Mouse (Mus musculus) lung, embryonic 14.5 days (tissue): Measurements from ENCODE around the gene Wdr70. TPM values are rescaled to one million over a fixed set of nuclear protein-coding genes. Genes with fewer than 3 reads are reported as not detected.
"Not testable (repeated sequence)": the region's sequence is repeated elsewhere in the genome, so short reads cannot be mapped to it uniquely, and the experiment has no call there.

ENCODE experiments used
- ATAC-seq: fragments of 200-750 bp; cut with Nextera tagmentation; 2 replicates; pipeline ENCODE4 v1.8.0; 2017; ENCODE audit warnings: mild to moderate bottlenecking, moderate TSS enrichment, moderate library complexity; ENCODE audit not compliant: insufficient read depth
- DNase-seq: peaks from one replicate; pipeline ENCODE4 v3.0.0-alpha.2; 2015
- H3K27ac ChIP-seq: fragments of 300-500 bp; sonication (generic); 2 replicates; pipeline ENCODE4 v1.5.1; 2014; ENCODE audit warnings: low read depth, mild to moderate bottlenecking, moderate library complexity
- H3K27me3 ChIP-seq: fragments of 300-500 bp; sonication (generic); 2 replicates; pipeline ENCODE4 v1.6.1; 2014; ENCODE audit warnings: low read length, control low read depth; ENCODE audit not compliant: insufficient read depth
- H3K36me3 ChIP-seq: fragments of 300-500 bp; sonication (generic); 2 replicates; pipeline ENCODE4 v1.6.1; 2014; ENCODE audit warnings: control low read depth; ENCODE audit not compliant: insufficient read depth
- H3K4me1 ChIP-seq: fragments of 300-500 bp; sonication (generic); 2 replicates; pipeline ENCODE4 v1.6.1; 2014; ENCODE audit warnings: antibody characterized with exemption, control low read depth; ENCODE audit not compliant: insufficient read depth
- H3K4me2 ChIP-seq: fragments of 300-500 bp; sonication (generic); 2 replicates; pipeline ENCODE4 v1.6.1; 2014; ENCODE audit warnings: mild to moderate bottlenecking
- H3K4me3 ChIP-seq: fragments of 300-500 bp; sonication (generic); 2 replicates; pipeline ENCODE4 v1.5.1; 2014; ENCODE audit warnings: low read depth, low read length
- H3K9ac ChIP-seq: fragments of 300-500 bp; sonication (generic); 2 replicates; pipeline ENCODE4 v1.6.1; 2014
- H3K9me3 ChIP-seq: fragments of 300-500 bp; sonication (generic); 2 replicates; pipeline ENCODE4 v1.6.1; 2016; ENCODE audit warnings: low read depth, low read length, control low read depth
- CTCF ChIP-seq: IDR thresholded peaks from 2 replicates; pipeline ENCODE4 v1.5.1; 2016; ENCODE audit warnings: antibody characterized with exemption, low read depth
- WGBS: fragments of 180-500 bp; shearing (Covaris S2); extraction: QIAGEN DNeasy Blood & Tissue Kit; methylation state at CpG from one replicate; pipeline ENCODE4 v1.1.7; 2014; 5-methylcytosine and 5-hydroxymethylcytosine counted together
- polyA plus RNA-seq: library from polyadenylated mRNA; unstranded; fragments of >200 nt; fragmentation: Nextera tagmentation; extraction: Ambion mirVana; gene quantifications from 2 replicates; pipeline ENCODE4 v1.2.1, GENCODE M21; 2014

Gene Wdr70
- polyA plus RNA-seq, 1 experiment from 2014 or later = 52.7 TPM

- no peak overlapping the region for H3K4me2 ChIP-seq
- DNase-seq (no peak), ATAC-seq (no peak)
- WGBS = 91% methylated on average over 8 of the region's 8 CpGs
- H3K4me1 ChIP-seq = no peaks in the 10 kb centered on the region
- H3K9me3 ChIP-seq = no peaks in the 10 kb centered on the region
- H3K4me3 ChIP-seq = no peak overlapping the region
- H3K9ac ChIP-seq = no peak overlapping the region
- TF ChIP-seq CTCF = no peak
- no peak overlapping the region for H3K27ac ChIP-seq
- H3K27me3 ChIP-seq = no peaks in the 10 kb centered on the region
- peaks cover 36% of the 10 kb centered on the region for H3K36me3 ChIP-seq
Measured at GRCm38 (mm10) chr15:8082139-8082538, 16.9 kb downstream of the Wdr70 start.

GRCm38 (mm10) chr15:8073159-8073558 lies 25.9 kb downstream of the Wdr70 start:
- not testable (repeated sequence) for H3K4me3 ChIP-seq, DNase-seq, H3K4me1 ChIP-seq, ATAC-seq, H3K27ac ChIP-seq, H3K9me3 ChIP-seq, H3K27me3 ChIP-seq, H3K9ac ChIP-seq, H3K4me2 ChIP-seq
- WGBS = 92% methylated on average over 3 of the region's 3 CpGs
- peaks cover 19% of the 10 kb centered on the region for H3K36me3 ChIP-seq

DNA sequence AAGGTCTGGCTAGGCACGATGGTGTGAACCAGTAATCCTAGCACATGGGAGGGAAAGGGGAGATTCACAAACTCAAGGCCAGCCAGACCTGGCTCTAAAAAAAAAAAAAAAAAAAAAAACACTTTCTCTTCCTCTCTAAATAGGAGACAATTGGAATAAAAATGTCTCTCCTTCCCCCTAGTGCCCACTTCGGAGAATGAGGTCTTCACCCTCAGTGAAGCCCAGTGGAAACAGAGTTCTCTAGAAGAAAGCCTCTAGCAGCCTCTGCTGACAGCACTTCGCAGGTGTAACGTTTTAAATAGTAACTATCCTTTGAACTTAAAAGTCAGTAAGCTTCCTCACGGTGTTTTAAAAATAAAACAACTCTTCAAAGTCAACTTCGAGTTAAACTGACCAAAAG lies 33.8 kb downstream of the Wdr70 start:
- H3K36me3 ChIP-seq = 0 out of 2 replicates have a peak, but pooled peaks cover 3% of the 10 kb centered on the region
- no peaks in the 10 kb centered on the region for H3K27me3 ChIP-seq
- ATAC-seq = no peak
- TF ChIP-seq CTCF = no peak
- no peak overlapping the region for H3K4me2 ChIP-seq
- 65% methylated on average over 6 of the region's 6 CpGs for WGBS
- H3K4me3 ChIP-seq = no peak overlapping the region
- H3K27ac ChIP-seq = no peak overlapping the region
- no peaks in the 10 kb centered on the region for H3K9me3 ChIP-seq
- H3K9ac ChIP-seq = no peak overlapping the region
- H3K4me1 ChIP-seq = no peaks in the 10 kb centered on the region
- DNase-seq = peak; percentile 20

DNA sequence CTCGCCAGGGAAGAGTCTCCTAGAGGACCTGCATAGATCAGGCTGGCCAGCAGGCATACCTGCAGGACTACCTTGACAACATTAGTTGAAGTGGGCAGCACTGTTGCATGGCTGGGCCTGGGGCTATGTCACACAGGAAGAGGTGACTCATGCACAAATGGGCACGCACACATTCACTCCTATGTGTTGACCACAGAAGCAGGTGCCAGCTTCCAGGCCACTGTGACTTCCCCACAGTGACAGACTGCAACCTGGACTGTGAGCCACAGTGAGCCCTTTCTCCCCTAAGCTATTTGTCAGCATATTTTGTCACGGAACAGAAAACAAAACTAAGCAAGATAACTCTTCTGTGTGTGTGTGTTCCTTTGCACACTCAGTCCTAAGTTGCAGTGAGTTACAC lies 47.8 kb downstream of the Wdr70 start:
- H3K4me2 ChIP-seq = no peak overlapping the region
- ATAC-seq (no peak), DNase-seq (no peak)
- no peak overlapping the region for H3K4me3 ChIP-seq
- no peaks in the 10 kb centered on the region for H3K4me1 ChIP-seq
- H3K9me3 ChIP-seq = no peaks in the 10 kb centered on the region
- no peaks in the 10 kb centered on the region for H3K27me3 ChIP-seq
- H3K9ac ChIP-seq = no peak overlapping the region
- no peak for TF ChIP-seq CTCF
- no peak overlapping the region for H3K27ac ChIP-seq
- 91% methylated on average over 3 of the region's 3 CpGs for WGBS
- H3K36me3 ChIP-seq = no peaks in the 10 kb centered on the region

DNA sequence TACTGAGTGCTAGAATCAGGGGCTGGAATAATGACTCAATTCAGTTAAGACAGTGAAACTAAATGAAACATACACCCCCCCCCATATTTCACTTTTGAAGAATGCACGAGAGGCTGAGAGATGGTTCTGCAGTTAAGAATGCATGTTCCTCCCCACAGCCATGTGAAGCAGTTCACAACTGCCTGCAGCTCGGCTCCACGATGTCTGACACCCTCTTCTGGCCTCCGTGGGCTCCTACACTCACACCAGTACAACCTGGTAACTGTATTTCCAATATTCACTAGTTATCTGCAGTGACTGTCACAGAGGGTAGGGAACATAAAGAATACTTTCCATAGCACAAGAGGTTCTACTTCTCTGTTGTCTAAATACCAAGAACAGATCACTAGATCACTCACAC lies 59.2 kb downstream of the Wdr70 start:
- H3K27me3 ChIP-seq = no peaks in the 10 kb centered on the region
- WGBS = 65% methylated on average over 4 of the region's 4 CpGs
- TF ChIP-seq CTCF = peak; percentile 16; the same call in 1 of the 2 replicates

GRCm38 (mm10) chr15:8038457-8038856 lies 60.6 kb downstream of the Wdr70 start:
- Histone ChIP-seq H3K4me3 (no peak overlapping the region), H3K27ac (no peak overlapping the region), H3K4me2 (no peak overlapping the region), H3K9me3 (no peaks in the 10 kb centered on the region), H3K9ac (no peak overlapping the region), H3K4me1 (no peaks in the 10 kb centered on the region), H3K27me3 (no peaks in the 10 kb centered on the region), H3K36me3 (peaks cover 8% of the 10 kb centered on the region; the same call in 1 of the 2 replicates)
- DNase-seq (no peak), ATAC-seq (no peak)
- TF ChIP-seq CTCF = no peak
- WGBS = 86% methylated on average over 5 of the region's 5 CpGs

More for the DNA sequence above, 59.2 kb downstream of the Wdr70 start:
- Histone ChIP-seq H3K4me3 (no peak overlapping the region), H3K4me2 (no peak overlapping the region), H3K9me3 (no peaks in the 10 kb centered on the region), H3K27ac (no peak overlapping the region), H3K9ac (no peak overlapping the region), H3K36me3 (peaks cover 8% of the 10 kb centered on the region; the same call in 1 of the 2 replicates), H3K4me1 (no peaks in the 10 kb centered on the region)
- ATAC-seq (no peak), DNase-seq (no peak)

DNA sequence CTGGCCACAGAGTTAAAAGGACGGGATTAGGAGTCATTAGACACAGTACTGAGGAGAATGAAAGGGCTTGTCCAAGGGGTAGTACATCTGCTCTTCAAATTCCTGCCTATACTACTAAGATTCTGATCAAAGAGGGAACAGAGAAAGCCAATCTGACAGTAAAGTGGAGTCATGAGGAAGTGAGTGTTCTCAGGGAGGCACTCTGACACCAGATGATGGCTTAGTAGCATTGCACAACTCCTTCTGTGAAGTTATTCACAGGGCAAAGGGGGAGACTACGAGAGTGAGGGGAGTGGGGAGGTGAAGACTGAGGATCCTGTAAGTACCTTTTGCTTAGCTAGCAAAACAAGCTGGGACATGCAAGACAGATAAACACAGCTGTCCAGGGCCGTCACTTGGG lies 61.2 kb downstream of the Wdr70 start:
- H3K4me1 ChIP-seq = no peaks in the 10 kb centered on the region
- TF ChIP-seq CTCF = no peak
- H3K27ac ChIP-seq = no peak overlapping the region
- H3K9ac ChIP-seq = no peak overlapping the region
- H3K27me3 ChIP-seq = no peaks in the 10 kb centered on the region
- no peaks in the 10 kb centered on the region for H3K9me3 ChIP-seq
- 54% methylated on average over 3 of the region's 3 CpGs for WGBS
- no peak overlapping the region for H3K4me2 ChIP-seq
- peaks cover 11% of the 10 kb centered on the region; the same call in 1 of the 2 replicates for H3K36me3 ChIP-seq
- H3K4me3 ChIP-seq = no peak overlapping the region
- DNase-seq (no peak), ATAC-seq (no peak)

DNA sequence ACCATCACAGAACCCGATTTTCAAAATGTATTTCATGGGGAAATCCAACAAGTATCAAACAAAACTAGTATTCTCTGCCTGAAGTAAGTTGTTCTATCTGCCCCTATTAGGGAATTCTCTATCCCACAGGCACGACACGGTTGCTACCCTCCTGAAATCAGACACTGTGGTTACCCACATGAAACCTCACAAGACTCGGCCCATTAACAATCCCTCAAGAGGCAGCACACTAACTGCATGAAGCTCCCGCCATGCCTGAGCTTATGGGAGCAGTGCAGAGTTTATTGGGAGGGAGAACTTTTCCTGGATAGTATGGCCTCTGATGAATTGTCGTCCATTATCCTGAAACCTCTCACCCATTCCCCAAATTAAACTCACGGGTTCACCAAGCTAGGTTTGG lies 67.8 kb downstream of the Wdr70 start:
- DNase-seq (no peak), ATAC-seq (no peak)
- Histone ChIP-seq H3K36me3 (peaks cover 8% of the 10 kb centered on the region; the same call in 1 of the 2 replicates), H3K27me3 (no peaks in the 10 kb centered on the region), H3K4me3 (no peak overlapping the region), H3K4me1 (no peaks in the 10 kb centered on the region), H3K4me2 (no peak overlapping the region), H3K9me3 (no peaks in the 10 kb centered on the region), H3K27ac (no peak overlapping the region), H3K9ac (no peak overlapping the region)
- 82% methylated on average over 7 of the region's 7 CpGs for WGBS
- TF ChIP-seq CTCF = no peak
